Comparison of ENCODE assay signal across 16 mouse cellular contexts in the genomic region with DNA sequence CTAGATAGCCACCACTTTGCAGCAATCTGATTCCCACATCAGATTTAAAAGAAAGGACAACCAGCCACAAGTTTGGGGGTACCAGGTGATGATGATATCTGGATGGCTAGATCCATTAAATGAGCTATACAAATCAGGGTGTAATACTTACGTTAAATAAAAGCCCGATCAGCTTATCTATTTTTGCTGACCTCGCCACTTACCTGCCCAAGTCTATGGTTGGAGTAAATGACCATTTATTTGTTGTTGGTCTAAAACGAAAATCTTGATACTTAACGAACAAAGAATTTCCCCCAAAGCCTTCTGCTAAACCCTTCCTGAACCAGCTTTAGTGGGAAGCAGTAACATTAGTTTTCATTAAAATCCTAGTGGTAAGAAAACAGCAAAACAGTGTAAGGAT. TPM values are rescaled to one million over a fixed set of nuclear protein-coding genes. Genes with fewer than 3 reads are reported as not detected.
A peak's percentile ranks its signal among the peaks of the same experiment; 100 is the strongest.
DNase-seq lines count a peak whose midpoint lies in the region; ATAC-seq and TF ChIP-seq lines count a peak whose summit lies in the region.
"Had no signal": no experiment of that assay in that cellular context is flagged by ENCODE, and none has a peak within 500 bp of the region (broad histone marks: within the 10 kb centered on the region; RNA-seq: fewer than 3 reads in every experiment).

No protein-coding gene starts in this region.

- intact Hi-C loops in gastrocnemius, adult 2 months (cut with DNase I), result loop anchor here (5.0 kb wide), 1 partner anchor 228 kb away; no protein-coding TSS in a partner anchor

- peaks cover 17% of the 10 kb centered on the region for H3K27me3 ChIP-seq in lung, embryonic 15.5 days
- peaks cover 15% of the 10 kb centered on the region; the same call in 1 of the 2 replicates for H3K27me3 ChIP-seq in forebrain, embryonic 16.5 days (replicated peaks; ENCODE audit: control insufficient read depth, insufficient read depth, low read length)
- no peaks in the 10 kb centered on the region for H3K27me3 ChIP-seq in limb, embryonic 14.5 days (ENCODE audit: control insufficient read depth, insufficient read depth, low read length)
- no peaks in the 10 kb centered on the region; the same call in 1 of the 2 replicates for H3K27me3 ChIP-seq in intestine, embryonic 16.5 days (replicated peaks; ENCODE audit: control insufficient read depth, insufficient read depth, low read length)

- 63% methylated on average over 5 of the region's 5 CpGs for WGBS in lung, embryonic 15.5 days
- 73% methylated on average over 5 of the region's 5 CpGs for WGBS in lung, adult 2 months
- 71% methylated on average over 5 of the region's 5 CpGs for WGBS in forebrain, embryonic 16.5 days
- 81% methylated on average over 5 of the region's 5 CpGs for WGBS in limb, embryonic 14.5 days
- WGBS in intestine, embryonic 16.5 days, result 79% methylated on average over 5 of the region's 5 CpGs

- H3K4me2 ChIP-seq in lung, embryonic 15.5 days, result peak overlapping the region; percentile 18; the same call in 1 of the 2 replicates
- no peak overlapping the region for H3K4me2 ChIP-seq in forebrain, embryonic 16.5 days (ENCODE audit: low read length)
- 0 out of 2 replicates have a peak overlapping the region, but pooled peaks have one; percentile 16 for H3K4me2 ChIP-seq in limb, embryonic 14.5 days (replicated peaks; ENCODE audit: low read depth, low read length, severe bottlenecking)
- no peak overlapping the region for H3K4me2 ChIP-seq in intestine, embryonic 16.5 days (ENCODE audit: low read depth, low read length)
- H3K4me2 ChIP-seq: embryonic facial prominence, embryonic 15.5 days had no signal

- H3K9ac ChIP-seq in lung, embryonic 15.5 days, result no peak overlapping the region
- no peak overlapping the region for H3K9ac ChIP-seq in forebrain, embryonic 16.5 days (replicated peaks; ENCODE audit: low read depth, low read length)
- no peak overlapping the region for H3K9ac ChIP-seq in limb, embryonic 14.5 days (ENCODE audit: low read depth, low read length, severe bottlenecking)
- H3K9ac ChIP-seq in intestine, embryonic 16.5 days (ENCODE audit: low read depth, low read length), result no peak overlapping the region
- H3K9ac ChIP-seq: embryonic facial prominence, embryonic 15.5 days; liver, embryonic 14.5 days had no signal

- H3K36me3 ChIP-seq in lung, embryonic 15.5 days, result no peaks in the 10 kb centered on the region
- no peaks in the 10 kb centered on the region for H3K36me3 ChIP-seq in forebrain, embryonic 16.5 days (ENCODE audit: control insufficient read depth, insufficient read depth)
- no peaks in the 10 kb centered on the region for H3K36me3 ChIP-seq in limb, embryonic 14.5 days (ENCODE audit: control insufficient read depth, insufficient read depth, low read length)
- no peaks in the 10 kb centered on the region for H3K36me3 ChIP-seq in intestine, embryonic 16.5 days (ENCODE audit: control insufficient read depth, insufficient read depth, low read length)
- H3K36me3 ChIP-seq: embryonic facial prominence, embryonic 15.5 days had no signal

- H3K4me3 ChIP-seq in gastrocnemius, adult 2 months, result no peak overlapping the region
- no peak overlapping the region for H3K4me3 ChIP-seq in lung, embryonic 15.5 days
- no peak overlapping the region for H3K4me3 ChIP-seq in lung, adult 2 months (replicated peaks; ENCODE audit: extremely low read depth, low read depth, low read length)
- H3K4me3 ChIP-seq in forebrain, embryonic 16.5 days (replicated peaks; ENCODE audit: low read length), result no peak overlapping the region
- H3K4me3 ChIP-seq in limb, embryonic 14.5 days (replicated peaks; ENCODE audit: low read length), result no peak overlapping the region
- H3K4me3 ChIP-seq in intestine, embryonic 16.5 days (ENCODE audit: low read length), result no peak overlapping the region
- H3K4me3 ChIP-seq: embryonic facial prominence, embryonic 15.5 days; layer of hippocampus, adult 2 months; myocyte had no signal

- DNase-seq in gastrocnemius, adult 2 months, result no peak
- no peak for DNase-seq in gastrocnemius, postnatal 10 days
- no peak for DNase-seq in lung, adult 2 months
- DNase-seq in limb, embryonic 14.5 days (ENCODE audit: low spot score), result no peak
- no peak for DNase-seq in thymus, postnatal 0 days (ENCODE audit: low spot score)
- DNase-seq: cerebellum, postnatal 25 days; kidney, adult 8-10 months; spleen, adult 18-20 months had no signal

- no peak for TF ChIP-seq POLR2A in lung, adult 2 months (IDR thresholded peaks at IDR 0.05; ENCODE audit: borderline replicate concordance, extremely low read depth, low read depth, low read length)
- TF ChIP-seq POLR2A in limb, embryonic 14.5 days (IDR thresholded peaks at IDR 0.05; ENCODE audit: borderline replicate concordance, extremely low read depth, insufficient read depth, insufficient read length), result no peak

- 0 out of 2 replicates have a peak, but pooled peaks cover 14% of the 10 kb centered on the region for H3K4me1 ChIP-seq in lung, embryonic 15.5 days
- H3K4me1 ChIP-seq in lung, adult 2 months (ENCODE audit: control insufficient read depth, insufficient read depth, low read length), result no peaks in the 10 kb centered on the region
- peaks cover 27% of the 10 kb centered on the region for H3K4me1 ChIP-seq in forebrain, embryonic 16.5 days (replicated peaks; ENCODE audit: control insufficient read depth, insufficient read depth, low read length)
- H3K4me1 ChIP-seq in limb, embryonic 14.5 days (ENCODE audit: control insufficient read depth, insufficient read depth, low read length), result peaks cover 46% of the 10 kb centered on the region
- peaks cover 10% of the 10 kb centered on the region; the same call in 1 of the 2 replicates for H3K4me1 ChIP-seq in intestine, embryonic 16.5 days (ENCODE audit: control insufficient read depth, insufficient read depth, low read length)

- no peak for TF ChIP-seq CTCF in gastrocnemius, adult 2 months (IDR thresholded peaks at IDR 0.05)
- no peak for TF ChIP-seq CTCF in lung, adult 2 months (IDR thresholded peaks at IDR 0.05; ENCODE audit: insufficient read depth, low read length)

- H3K9me3 ChIP-seq in lung, embryonic 15.5 days, result no peaks in the 10 kb centered on the region
- H3K9me3 ChIP-seq in forebrain, embryonic 16.5 days (ENCODE audit: control insufficient read depth, low read length), result no peaks in the 10 kb centered on the region
- H3K9me3 ChIP-seq in limb, embryonic 14.5 days (ENCODE audit: control insufficient read depth, low read length), result no peaks in the 10 kb centered on the region
- no peaks in the 10 kb centered on the region for H3K9me3 ChIP-seq in intestine, embryonic 16.5 days (ENCODE audit: control insufficient read depth, low read length)
- H3K9me3 ChIP-seq: embryonic facial prominence, embryonic 15.5 days had no signal

- ATAC-seq in lung, embryonic 15.5 days (ENCODE audit: borderline replicate concordance, extremely low read depth, low FRiP score, low TSS enrichment), result no peak
- ATAC-seq in forebrain, embryonic 16.5 days, result no peak
- ATAC-seq in limb, embryonic 14.5 days (ENCODE audit: low FRiP score, low read depth), result no peak
- ATAC-seq in intestine, embryonic 16.5 days, result no peak

- H3K27ac ChIP-seq in gastrocnemius, adult 2 months, result peak overlapping the region; percentile 59
- H3K27ac ChIP-seq in lung, embryonic 15.5 days, result peak overlapping the region; percentile 70
- peak overlapping the region; percentile 33; the same call in 1 of the 2 replicates for H3K27ac ChIP-seq in forebrain, embryonic 16.5 days (ENCODE audit: low read length)
- peak overlapping the region; percentile 22; the same call in 1 of the 2 replicates for H3K27ac ChIP-seq in limb, embryonic 14.5 days (replicated peaks; ENCODE audit: low read depth, low read length)
- H3K27ac ChIP-seq in intestine, embryonic 16.5 days (ENCODE audit: low read length), result no peak overlapping the region
- H3K27ac ChIP-seq: embryonic facial prominence, embryonic 15.5 days; liver, embryonic 14.5 days; macrophage had no signal

RNA-seq across cellular contexts. Expression of gene Plce1, which starts 1.4 kb away (rescaled TPM):
- 1 to 10 TPM; 5.1 to 8.5 TPM for total RNA-seq in gastrocnemius, adult 2 months (2021)
- 10 to 100 TPM; 18.6 to 23.0 TPM for total RNA-seq in gastrocnemius, postnatal 10 days (2021)
- polyA plus RNA-seq in lung, embryonic 15.5 days (2015; fragmentation: Nextera tagmentation; extraction: Ambion mirVana), result 3.3 and 4.8 TPM in 2 replicates
- 5.9 and 9.0 TPM in 2 replicates for polyA plus RNA-seq in lung, adult 2 months (2012; rRNA removed)
- 3.8 and 4.5 TPM in 2 replicates for polyA plus RNA-seq in forebrain, embryonic 16.5 days (2015; fragmentation: Nextera tagmentation; extraction: Ambion mirVana)
- 10.8 and 12.6 TPM in 2 replicates for polyA plus RNA-seq in limb, embryonic 14.5 days (2012; rRNA removed)
- polyA plus RNA-seq in limb, embryonic 14.5 days (2014; fragmentation: Nextera tagmentation; extraction: Ambion mirVana), result 13.3 and 13.4 TPM in 2 replicates
- 4.9 and 5.7 TPM in 2 replicates for polyA plus RNA-seq in intestine, embryonic 16.5 days (2015; fragmentation: Nextera tagmentation; extraction: Ambion mirVana)
- polyA plus RNA-seq in thymus, postnatal 0 days (2015; fragmentation: Nextera tagmentation; extraction: Ambion mirVana), result 0.98 and 1.0 TPM in 2 replicates
- polyA plus RNA-seq: macrophage had no signal

Comparison
In these comparisons a context has a peak if more than half of its experiments do, and no peak if none do; other contexts are left out.
1. H3K4me2 ChIP-seq: peak in lung, embryonic 15.5 days (single experiment) and limb, embryonic 14.5 days (single experiment); none in forebrain, embryonic 16.5 days (single experiment) and intestine, embryonic 16.5 days (single experiment).